Comparison of ENCODE assay signal across 8 mouse cellular contexts in the genomic region with DNA sequence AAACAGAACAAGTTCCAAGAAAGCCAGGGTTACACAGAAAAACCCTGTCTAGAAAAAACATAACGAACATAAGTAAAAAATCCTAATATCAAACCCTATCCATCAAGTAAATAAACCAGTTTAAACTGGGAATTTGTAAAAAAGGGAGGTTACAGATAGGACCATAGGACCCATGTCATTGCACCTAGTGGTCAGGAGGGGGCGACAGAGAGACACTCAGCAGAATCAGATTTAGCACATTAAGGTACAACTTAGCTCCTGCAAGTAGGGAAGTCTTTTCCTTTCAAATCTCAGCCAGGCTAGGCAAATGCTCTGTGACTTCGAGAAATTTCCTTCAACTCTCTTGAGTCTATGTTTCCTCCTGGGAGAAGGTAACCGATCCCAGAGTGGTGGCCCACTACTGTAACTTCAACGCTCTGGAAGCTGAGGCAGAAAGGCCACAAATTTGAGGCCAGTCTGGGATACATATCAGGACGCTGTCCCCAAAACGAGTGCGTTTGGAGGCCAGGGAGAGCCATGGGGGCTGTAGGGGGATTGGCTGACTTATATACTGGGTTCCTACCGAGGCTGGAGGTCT. TPM values are rescaled to one million over a fixed set of nuclear protein-coding genes. Genes with fewer than 3 reads are reported as not detected.
DNase-seq lines count a peak whose midpoint lies in the region; ATAC-seq and TF ChIP-seq lines count a peak whose summit lies in the region.

No protein-coding gene starts in this region.

- H3K4me1 ChIP-seq in embryonic fibroblast, embryonic 13.5 days (ENCODE audit: control insufficient read depth, insufficient read depth, low read length) = no peaks in the 10 kb centered on the region

- peak; percentile 76 for DNase-seq in embryo, embryonic 10 days (ENCODE audit: low spot score)
- DNase-seq in embryo, embryonic 9.5 days (ENCODE audit: extremely low spot score) = no peak
- DNase-seq in adrenal gland, postnatal 36 days = peak; percentile 39 to 69
- DNase-seq in layer of hippocampus, adult 9-11 months = peak; percentile 63
- DNase-seq in lung, postnatal 36 days = peak; percentile 87
- peak; percentile 40 for DNase-seq in right cerebral cortex, postnatal 25 days

- peak; percentile 72 to 76; a peak in 3 of 4 replicates for ATAC-seq in hematopoietic stem cell, adult 5-6 weeks (replicated peaks in 1 of 2; ENCODE audit: insufficient read depth in 1 of 2, low FRiP score in 2 of 2, low TSS enrichment in 1 of 2, low read depth in 1 of 2, poor library complexity in 2 of 2, severe bottlenecking in 2 of 2)

- no peak for TF ChIP-seq POLR2A in embryonic fibroblast, embryonic 13.5 days (IDR thresholded peaks at IDR 0.05; ENCODE audit: low read depth, low read length)

- TF ChIP-seq CTCF in embryonic fibroblast, embryonic 13.5 days (IDR thresholded peaks at IDR 0.05; ENCODE audit: borderline replicate concordance, insufficient read depth, low read length) = peak; percentile 65; the same call in 1 of the 2 replicates

- H3K27ac ChIP-seq in embryonic fibroblast, embryonic 13.5 days (ENCODE audit: insufficient read depth, low read length) = no peak overlapping the region

- H3K4me3 ChIP-seq in embryonic fibroblast, embryonic 13.5 days (ENCODE audit: insufficient read depth, low read length) = no peak overlapping the region

RNA-seq across cellular contexts. Expression of a gene that starts 59.4 kb away (rescaled TPM):
- 100 to 1,000 TPM; 230 to 239 TPM for total RNA-seq in adrenal gland, postnatal 36 days (2021)
- 173 and 287 TPM in 2 replicates for polyA plus RNA-seq in embryonic fibroblast, embryonic 13.5 days (2011; ENCODE audit: insufficient read length, low read depth, missing spikeins)
- total RNA-seq in hematopoietic stem cell, adult 5-6 weeks (2017) = 81.7 and 88.4 TPM in 2 replicates
